Mouse (Mus musculus) spleen, adult 18-20 months (tissue): Measurements from ENCODE around the gene Olfr1425.
"Not testable (repeated sequence)": the region's sequence is repeated elsewhere in the genome, so short reads cannot be mapped to it uniquely, and the experiment has no call there.

ENCODE experiments used
- DNase-seq, 2 experiments: peaks; one replicate each; pipeline ENCODE4 v3.0.0; 2022; ENCODE audit warnings: mixed read lengths in 2 of 2

Olfr1425 gene

DNA sequence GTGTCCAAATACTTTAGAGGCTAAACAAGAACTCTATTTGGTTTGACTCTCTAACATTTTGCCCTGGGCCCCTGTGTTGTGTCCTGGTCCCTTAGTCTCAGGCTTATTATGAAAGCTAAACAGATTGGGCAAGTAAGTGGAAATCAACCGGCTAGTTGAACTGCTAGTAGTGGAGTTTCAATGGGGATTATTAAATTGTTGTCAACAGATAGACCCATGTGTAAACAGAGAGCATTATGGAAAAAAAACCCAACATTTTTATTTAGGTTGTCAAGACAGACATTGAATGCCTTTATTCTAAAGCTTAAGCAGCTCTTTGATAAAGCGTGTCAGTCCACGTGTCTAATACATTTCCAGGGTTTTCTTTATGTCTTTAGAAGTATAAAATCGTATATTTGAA lies at the start of gene Olfr1425:
Gene Olfr1425 (minus strand): TSS at position 101 of the 400 bp plus-strand sequence.
- DNase-seq = not testable (repeated sequence)

- no peak for DNase-seq
Observed at GRCm38 (mm10) chr19:12123103-12123502, 45.6 kb upstream of the Olfr1425 start, which contains the start of gene Olfr76. TSS of gene Olfr76 (minus strand) at chr19:12123203.

DNA sequence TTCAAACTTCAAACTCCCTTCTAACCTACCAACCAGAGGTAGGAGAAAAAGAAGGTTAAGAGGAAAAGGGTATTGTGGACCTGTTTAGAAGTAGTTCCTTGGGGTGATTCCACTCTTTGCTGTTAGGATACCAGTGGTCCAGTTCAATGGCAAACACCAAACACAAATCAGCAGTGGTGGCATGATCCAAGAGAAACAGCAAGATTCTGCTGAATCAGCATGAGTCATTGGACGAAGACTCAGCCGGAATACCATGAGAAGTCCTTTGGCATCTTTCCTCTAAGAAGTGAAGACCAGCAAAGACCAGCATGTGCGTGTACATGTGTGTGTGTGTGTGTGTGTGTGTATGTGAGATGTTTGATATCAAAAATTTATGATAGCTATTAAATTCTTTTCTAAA lies 38.9 kb upstream of the Olfr1425 start:
- DNase-seq = no peak

GRCm38 (mm10) chr19:12115797-12116196 lies 38.3 kb upstream of the Olfr1425 start, which contains the start of gene Olfr1428:
TSS of gene Olfr1428 (minus strand) at chr19:12115897.
- no peak for DNase-seq

DNA sequence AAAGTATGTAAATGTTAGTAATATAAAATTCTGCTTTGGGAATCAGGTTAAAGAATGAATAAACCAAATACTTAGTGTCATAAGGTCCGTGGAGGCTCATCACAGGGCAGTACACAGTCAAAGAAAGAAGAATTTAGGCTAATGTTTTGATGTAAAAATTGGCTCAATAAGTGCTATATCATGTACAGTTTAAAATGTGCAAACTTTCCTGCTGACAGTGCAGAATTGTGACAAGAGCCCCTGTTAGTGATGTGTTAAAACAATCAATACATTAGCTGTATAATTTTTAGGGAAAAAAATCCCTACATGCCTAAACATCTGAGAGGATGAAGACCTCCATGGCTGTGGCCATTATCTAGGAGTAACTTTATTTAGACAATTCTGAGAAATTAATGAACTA lies 36.3 kb upstream of the Olfr1425 start:
- DNase-seq = no peak

DNA sequence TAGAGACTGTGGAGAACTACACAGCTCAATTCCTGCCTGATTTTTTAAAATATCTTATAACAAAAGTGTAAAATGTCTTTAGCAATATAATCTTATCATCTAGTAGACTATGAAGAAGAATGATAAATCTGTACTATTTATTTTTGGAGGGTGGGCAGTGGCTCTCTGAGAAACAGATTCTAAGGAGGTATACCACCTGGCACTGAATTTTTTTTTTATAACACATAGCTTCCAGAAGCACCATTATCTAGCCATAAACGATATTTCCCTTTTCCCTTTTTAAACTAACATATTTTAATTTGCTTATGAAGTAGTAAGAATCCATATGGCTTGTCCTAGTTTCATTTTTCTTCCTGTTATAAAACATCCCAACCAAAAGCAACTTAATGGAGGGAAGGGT lies 27.0 kb upstream of the Olfr1425 start:
- no peak for DNase-seq

- DNase-seq = no peak
Observed at GRCm38 (mm10) chr19:12103234-12103633, 25.7 kb upstream of the Olfr1425 start, which contains the start of gene Olfr1427. TSS of gene Olfr1427 (minus strand) at chr19:12103334.

DNA sequence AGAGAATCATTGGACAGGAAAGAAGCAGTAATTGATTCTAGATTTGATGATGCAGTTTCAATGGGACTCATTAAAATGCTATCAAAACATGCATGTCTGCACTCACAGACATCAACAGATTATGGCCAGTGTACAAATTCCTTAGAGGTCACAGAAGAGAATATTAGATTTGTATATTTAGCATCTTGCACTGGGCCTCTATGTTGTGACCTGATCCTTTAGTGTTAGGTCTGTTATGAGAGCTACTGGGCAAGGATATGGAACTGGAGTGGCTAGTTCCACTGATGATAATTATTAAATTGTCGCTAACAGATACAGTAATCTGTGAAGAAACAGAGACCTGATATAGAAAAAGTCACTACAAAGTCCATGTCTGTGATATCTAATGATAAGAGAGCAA lies 14.4 kb upstream of the Olfr1425 start, which contains the start of gene Olfr1426:
Gene Olfr1426 (minus strand): TSS at position 101 of the 400 bp plus-strand sequence.
- DNase-seq = no peak

GRCm38 (mm10) chr19:12069546-12069945 lies 8.0 kb downstream of the Olfr1425 start:
- DNase-seq = not testable (repeated sequence)

GRCm38 (mm10) chr19:12067806-12068205 lies 9.7 kb downstream of the Olfr1425 start:
- not testable (repeated sequence) for DNase-seq

DNA sequence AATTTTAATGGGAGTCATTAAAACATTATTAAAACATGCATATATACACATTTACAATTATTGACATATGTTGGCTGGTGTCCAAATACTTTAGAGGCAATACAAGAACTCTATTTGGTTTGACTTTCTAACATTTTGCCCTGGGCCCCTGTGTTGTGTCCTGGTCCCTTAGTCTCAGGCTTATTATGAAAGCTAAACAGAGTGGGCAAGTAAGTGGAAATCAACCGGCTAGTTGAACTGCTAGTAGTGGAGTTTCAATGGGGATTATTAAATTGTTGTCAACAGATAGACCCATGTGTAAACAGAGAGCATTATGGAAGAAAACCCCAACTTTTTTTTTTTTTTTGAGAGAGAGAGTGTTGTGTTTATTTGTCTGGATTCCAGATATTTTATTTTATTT lies 14.9 kb downstream of the Olfr1425 start, which contains the start of gene Olfr1424:
Gene Olfr1424 (minus strand): TSS at position 101 of the 400 bp plus-strand sequence.
- DNase-seq = not testable (repeated sequence)

- no peak for DNase-seq
Observed at GRCm38 (mm10) chr19:12043163-12043562, 34.4 kb downstream of the Olfr1425 start.

GRCm38 (mm10) chr19:12041217-12041616 lies 36.3 kb downstream of the Olfr1425 start, which contains the start of gene Olfr1423:
TSS of gene Olfr1423 (minus strand) at chr19:12041317.
- DNase-seq = no peak

- no peak for DNase-seq
Observed at GRCm38 (mm10) chr19:12037727-12038126, 39.8 kb downstream of the Olfr1425 start.

DNA sequence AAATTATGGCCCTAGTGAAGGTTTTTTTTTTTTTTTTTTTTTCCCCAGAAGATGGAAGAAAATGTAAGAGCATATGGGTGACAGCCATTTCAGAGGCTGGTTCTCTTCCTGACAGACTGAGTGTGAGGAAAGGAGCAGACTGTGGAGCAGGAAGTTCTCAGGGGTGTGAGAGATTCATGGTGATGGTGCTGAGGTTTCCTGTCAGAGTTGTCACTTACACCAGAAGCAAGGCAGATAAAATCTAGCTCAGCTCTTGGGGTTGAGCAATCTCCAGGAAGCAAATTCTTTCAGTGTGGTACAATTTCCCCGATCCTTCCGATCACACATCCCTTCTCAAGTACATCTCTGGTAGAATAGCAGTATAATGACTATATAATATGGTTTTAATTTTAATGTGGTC lies 50.9 kb downstream of the Olfr1425 start:
- no peak for DNase-seq

DNA sequence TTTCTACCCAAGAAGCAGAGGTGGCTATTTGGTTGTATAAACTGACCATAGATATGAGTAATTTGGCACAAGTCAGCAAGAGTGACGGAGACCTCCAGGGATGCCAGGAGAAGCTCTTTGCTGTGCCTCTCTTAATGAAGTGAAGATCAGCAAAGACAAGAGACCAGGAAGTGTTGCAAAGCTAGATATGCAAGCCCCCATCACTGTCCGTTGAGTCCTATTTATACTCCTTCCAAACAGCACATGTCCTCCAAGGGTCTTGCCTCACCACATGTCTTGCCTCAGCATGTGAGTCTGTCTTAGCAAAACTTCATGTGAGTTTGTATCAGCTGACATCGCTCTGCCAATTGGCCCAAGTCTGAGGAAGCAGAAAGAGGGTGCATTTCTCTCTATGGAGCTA lies 52.2 kb downstream of the Olfr1425 start:
- no peak for DNase-seq

DNA sequence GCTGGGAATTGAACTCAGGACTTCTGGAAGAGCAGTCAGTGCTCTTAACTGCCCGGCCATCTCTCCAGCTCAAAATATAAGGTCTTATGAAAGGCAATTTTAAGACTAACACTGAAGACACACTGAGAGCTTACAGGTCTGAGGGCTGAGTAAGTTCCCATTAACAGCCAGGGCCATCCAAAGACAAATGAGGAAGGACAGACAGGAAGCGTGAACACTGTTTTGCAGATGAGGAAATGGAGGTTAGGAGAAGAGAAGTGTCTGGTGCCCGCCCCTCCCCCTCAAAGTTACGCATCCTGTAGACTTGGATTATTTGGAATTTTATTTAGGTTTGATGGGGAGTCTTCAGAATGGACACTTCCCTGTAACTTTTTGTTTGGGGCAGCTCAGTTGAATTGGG lies 53.4 kb downstream of the Olfr1425 start:
- DNase-seq = no peak
